Mouse (Mus musculus) spleen, postnatal 36 days (tissue): ENCODE measurements around the gene Uchl3.

Experiments used
- DNase-seq, 2 experiments: peaks; one replicate each; pipeline ENCODE4 v3.0.0; 2022; ENCODE audit warnings: low spot score in 2 of 2, mixed read lengths in 1 of 2

Uchl3 gene

DNA sequence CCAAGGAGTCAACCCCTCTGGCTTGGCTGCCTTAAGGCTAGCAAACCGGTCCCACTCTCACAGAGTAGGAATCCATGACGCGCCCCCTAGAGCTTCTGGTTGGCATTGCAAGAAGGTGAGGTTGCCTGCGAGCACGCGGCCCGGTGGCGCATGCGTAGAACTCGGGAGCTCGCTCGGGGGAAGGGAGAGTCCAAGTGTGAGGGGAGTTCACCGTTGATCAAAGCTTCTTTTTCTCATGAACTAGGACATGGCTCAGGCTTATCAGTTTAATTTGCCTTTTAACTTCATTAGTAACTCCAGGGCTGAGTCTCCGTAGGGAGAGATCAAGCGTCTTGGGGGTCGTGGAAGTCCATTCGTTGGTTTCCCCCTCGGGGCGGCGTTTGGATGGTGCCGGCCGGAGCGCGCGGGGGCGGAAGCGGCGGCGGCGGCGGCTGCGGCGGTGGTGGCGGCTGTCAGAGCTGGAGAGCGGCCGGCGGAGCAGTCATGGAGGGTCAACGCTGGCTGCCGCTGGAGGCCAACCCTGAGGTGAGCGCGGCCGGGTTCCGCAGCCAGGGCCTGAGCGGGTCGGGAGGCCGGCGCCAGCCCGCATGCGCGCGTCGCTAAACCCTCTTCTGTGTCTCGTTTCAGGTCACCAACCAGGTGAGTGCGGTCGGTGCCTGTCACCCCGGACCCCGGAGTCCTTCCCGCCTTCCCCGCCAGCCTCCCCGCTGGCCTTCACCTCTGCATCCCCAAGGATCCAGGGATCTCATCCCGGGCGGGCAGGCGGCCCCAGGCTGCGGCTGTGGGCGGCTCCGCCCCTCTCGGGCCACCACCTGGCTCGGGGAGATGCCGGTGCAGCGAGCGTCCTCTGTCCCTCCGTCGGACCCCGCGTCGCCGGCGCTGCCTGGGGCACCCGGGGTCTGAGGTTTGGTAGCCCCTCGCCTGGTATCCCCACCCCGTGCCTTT lies at the start of gene Uchl3:
Gene Uchl3 (plus strand): TSS at position 387 of the 945 bp plus-strand sequence.
- DNase-seq = peak; percentile 90 to 94

DNA sequence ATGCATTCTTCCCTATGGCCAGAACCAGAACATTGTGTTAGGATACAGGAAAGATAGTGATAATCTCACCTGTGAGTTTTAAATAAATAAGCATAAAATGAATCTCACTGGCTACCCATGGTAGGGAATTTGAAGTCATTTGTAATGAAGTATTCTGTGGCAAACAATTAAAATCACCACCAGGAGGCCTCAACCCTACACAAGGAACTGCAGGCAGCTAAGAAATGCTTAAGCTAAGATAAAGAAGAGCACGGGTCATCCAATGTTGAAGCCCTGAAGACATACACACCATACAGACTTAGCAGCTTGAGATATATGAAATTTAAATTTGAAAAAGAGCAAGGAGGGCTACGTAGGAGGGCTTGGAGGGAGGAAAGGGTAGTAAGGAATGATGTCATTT lies 47.9 kb upstream of the Uchl3 start:
- no peak for DNase-seq

DNA sequence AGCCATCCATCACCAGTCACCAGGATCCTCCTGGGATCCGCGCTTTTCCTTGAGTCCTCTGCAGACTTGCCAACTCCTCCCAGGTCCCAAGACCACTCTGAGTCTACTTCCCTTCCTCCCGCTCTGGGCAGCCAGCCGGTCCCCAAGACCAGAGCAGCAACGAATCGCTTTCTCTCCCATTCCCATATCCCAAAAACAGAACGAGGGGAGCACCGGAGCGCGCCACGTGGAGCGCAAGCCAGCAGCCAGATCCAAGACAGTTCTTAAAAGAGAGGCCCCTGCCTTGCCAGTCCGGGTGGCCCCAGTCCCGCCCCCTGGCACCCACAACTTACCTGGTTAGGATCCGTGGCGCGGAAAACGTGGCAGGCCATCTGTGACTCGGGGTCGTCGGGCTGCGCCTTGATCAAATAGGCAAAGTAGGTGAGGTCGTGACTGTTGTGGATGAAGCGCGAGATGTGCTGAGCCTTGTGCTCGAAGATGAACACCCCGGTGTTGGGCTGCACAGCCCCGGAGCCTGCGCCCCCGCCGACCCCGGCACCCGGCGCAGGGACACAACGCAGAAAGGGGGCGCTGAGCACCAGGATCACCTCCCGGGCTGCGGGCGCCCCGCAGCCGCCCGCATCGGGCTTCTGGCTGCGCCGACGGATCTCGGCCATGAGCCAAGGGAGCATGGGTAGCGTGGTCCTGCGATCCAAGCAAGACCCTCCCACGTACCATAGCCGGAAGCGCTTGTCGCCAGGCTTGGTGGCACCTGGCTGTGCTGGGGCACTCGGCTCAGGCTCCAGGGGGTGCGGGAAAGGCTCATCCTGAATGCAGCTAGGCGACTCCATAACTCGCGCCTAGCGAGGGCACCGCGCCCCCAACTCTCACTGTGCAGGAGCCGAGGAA lies 45.9 kb upstream of the Uchl3 start:
- no peak for DNase-seq

DNA sequence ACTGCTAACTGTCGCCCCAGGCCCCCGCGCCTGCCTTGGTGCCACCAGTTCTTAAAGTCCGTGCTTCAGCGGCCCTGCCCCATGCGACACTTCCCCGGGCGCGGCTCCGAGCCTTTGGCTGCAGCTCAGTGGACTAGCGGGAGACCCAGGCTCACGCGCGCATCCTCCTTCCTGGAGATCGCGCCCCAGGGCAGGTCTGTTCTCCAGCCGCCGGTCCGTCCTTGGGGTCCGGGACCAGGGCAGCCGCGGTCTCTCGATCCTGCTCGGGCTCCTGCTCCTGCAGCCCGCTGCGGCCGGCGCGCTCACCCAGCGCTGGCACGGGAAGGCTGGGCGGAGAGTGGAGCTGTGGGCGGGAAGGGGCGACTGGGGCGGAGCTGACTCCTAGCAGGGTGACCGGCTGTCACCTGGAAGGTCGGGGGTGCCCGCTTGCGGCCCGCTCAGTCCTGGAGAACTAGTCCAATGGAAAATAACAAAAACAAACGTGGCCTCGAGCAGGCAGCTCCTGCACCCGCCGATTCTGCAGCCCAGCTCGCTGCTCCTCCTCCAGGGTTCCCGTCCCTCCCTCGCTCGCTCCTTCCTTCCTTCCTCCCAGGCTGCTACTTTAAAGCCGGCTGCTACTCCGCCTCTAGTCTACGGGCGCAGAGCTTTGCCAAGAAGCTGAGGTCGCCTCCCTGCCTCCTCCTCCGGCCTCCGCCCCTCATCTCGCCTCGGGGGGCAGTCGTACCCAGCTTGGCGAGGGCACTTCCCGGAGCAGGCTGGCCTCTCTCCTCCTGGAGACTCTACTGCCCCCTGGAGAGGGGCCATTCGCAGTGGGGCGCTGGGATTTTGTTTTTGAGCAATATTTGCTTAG lies 45.0 kb upstream of the Uchl3 start, which contains the start of gene Tbc1d4:
Gene Tbc1d4 (minus strand): TSS at position 673 of the 850 bp plus-strand sequence.
- DNase-seq = peak; percentile 40 to 50

DNA sequence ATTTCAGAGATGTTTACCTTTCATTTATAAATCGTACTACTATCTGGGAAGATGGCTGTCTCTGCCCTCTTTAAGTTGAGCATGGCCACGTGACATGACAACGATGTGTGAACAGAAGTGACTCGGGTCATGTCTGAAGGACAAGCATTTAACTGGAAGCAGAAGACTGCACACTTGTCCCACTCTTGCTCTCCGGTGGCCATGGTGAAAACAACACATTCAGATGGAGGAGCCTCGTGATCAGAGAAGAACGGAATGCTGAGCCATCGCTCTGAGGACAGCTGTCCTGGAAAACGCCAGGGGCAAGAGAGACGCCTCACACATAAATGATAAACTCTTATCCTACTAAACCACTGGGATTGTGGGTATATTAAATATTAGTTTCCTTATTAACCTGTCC lies 43.1 kb upstream of the Uchl3 start:
- DNase-seq = no peak

DNA sequence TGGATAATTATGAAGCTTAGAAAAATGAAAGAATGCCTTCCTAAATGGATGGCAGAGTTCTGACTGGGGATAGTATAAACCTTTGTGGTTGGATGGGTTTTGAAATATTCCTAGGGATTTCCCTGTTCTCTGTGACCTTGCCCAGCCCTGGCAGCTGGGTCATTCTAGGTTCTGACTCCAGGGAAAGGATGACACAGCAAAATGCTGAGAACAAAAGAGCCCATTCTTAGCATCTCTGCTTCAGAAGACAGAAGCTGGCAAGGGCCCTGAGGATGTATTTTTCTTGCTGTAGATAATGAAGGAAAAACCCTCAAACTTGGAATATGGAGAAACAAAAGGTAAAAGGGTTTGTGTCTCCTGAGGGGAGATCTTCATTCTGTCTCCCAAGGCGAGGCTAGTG lies 40.6 kb upstream of the Uchl3 start:
- DNase-seq = no peak

DNA sequence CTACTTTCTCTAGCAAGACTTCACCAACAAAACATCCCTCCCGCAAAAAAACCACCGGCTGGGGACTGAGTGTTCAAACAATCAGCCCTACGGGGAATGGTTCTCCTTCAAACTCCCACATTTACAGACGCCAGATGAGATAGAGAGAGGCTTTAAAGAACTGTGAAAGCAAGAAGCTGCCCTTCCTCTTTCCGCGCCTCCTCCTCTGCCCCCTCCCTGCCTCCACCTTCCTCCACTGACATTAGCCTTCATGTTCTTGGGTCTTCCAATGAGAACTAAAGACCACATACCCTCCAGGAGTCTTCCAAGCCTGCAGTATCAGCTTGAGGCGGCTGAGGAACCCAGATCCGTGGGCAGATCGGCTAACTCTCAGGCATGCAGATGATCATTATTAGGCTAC lies 37.6 kb upstream of the Uchl3 start:
- no peak for DNase-seq

DNA sequence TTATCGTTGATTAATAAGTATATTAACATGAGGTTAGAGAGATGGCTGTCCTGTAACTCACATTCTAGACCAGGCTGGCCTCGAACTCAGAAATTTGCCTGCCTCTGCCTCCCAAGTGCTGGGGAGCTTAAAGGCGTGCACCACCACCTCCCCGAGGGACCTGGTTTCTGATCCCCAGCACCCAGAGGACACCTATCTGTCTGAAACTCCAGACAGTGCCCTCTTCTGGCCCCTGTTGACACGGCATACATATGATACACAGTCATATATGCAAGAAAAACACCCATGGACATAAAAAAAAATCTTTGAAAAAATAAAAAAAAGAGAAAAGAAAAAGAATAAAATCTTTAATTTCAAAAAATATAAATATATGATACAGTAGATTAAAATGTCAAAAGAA lies 36.1 kb upstream of the Uchl3 start:
- no peak for DNase-seq

DNA sequence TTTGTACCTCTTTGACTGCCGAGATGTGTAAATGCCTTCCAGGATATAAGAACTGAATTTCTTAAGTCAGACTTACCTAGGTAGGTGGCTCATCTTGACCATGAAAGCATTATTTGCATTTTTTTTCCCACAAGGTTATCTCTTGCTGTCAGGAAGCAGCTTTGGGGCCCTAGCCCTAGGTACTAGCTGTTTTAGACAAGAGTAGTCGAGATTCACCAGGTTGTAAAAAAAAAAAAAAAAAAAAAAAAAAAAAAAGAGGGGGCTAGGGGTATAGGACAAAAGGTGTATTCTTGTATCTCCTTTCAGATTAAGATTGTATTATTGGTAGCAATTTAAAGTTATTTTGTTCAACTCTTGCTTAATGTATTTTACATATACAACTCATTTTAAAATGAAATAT lies 23.2 kb upstream of the Uchl3 start:
- no peak for DNase-seq

DNA sequence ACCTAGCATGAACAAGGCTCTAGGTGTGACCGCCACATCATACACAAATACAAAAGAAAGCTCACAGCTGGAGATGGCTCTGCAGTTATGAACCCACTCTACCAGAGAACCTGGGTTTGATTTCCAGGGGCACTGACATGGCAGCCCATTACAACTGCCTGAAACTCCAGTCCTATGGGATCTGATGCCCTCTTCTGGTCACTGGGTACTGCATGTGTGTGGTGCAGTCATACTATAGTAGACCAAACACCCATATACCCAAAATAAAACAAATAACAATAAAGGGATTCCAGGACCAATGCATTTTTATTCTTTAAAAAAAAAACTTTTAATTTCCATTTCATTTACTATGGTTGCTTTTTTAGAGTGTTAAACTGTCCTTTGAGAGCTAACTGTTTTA lies 18.0 kb upstream of the Uchl3 start:
- no peak for DNase-seq

DNA sequence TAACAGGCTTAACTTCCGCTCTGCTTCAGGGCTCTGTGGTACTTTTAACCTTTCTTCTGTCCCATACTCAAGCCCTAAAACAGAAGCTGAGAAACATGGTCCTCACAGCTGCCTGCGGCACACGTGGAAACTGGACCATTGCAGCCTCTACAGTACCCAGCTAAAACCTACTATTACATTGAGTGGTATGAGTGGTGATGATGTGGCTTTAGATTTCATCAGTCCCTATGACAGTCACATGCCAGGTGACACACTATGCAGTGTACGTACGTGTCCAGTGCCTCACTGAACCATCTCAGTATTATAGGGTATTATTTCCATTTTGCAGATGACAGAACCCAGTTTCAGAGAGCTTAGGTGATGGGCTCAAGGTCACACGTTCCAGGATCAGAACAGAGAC lies 16.4 kb upstream of the Uchl3 start:
- no peak for DNase-seq

DNA sequence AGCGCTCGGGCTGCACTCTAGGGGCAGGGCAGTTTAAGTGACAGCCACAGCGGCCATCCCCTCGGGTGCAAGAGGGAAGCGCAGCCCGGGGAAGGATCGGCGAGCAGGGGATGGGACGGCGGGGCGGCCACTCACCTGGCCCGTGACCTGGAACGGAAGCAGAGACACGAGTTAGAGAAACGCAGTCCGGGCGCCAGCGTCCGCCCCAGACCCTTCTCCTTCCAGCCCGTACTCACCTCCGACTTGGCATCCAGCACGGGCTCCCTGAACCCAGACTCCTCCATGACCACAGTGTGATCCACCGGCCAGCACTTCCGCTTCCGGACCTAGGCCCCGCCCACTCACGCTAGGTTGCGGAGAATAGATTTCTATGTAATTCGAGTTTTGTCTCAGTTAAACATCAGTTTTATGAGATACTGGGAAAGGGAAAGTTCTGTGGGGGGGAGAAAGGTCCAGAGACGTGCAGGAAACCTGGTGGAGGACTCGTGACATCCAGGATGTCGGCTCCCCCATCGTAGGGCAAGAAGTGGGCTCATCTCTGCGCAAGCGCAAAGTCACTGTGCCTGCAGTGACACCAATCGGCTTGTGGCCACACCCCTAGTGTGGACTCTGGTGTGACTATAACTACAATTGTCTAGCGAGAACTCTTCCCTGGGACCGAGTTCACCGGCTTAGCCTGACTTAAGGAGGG lies 13.5 kb upstream of the Uchl3 start, which contains the start of gene Commd6:
Gene Commd6 (minus strand): TSS at position 534 of the 691 bp plus-strand sequence.
- DNase-seq = peak; percentile 92 to 94

DNA sequence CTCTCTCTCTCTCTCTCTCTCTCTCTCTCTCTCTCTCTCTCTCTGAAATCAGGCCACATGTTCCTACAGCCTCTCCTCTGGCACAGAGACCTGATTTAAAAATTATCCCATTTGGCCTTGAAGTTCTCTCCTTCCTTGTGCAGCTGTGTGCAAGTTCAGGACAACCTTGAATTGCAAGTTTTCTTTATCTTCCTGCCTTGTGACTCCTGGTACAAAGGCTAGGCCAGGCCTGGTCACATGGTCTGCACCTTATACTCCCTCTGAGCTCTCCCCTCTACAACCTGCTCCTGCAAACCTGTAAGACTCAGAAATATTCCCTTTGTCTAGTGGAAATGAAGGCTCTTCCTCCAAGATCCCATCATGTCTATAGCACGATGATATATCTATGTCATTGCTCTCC lies 8.8 kb upstream of the Uchl3 start:
- DNase-seq = no peak

DNA sequence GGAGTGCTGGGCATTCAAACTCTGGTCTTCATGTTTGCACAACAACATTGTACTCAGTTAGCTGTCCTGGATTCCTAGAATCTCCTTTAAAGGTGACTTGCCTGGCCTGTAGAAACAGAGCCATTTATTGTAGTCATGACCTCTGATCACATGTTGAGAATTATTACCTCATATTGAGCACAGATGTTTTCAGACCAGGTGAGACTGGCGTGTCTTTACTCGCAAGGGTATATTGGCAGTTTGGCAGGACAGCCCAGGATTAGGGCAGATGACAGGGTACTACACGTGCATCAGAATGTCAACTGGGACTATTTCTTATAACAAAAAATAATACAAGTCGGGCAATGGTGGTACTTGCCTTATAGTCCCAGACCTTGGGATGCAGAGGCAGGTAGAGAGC lies 3.2 kb upstream of the Uchl3 start:
- DNase-seq = no peak

DNA sequence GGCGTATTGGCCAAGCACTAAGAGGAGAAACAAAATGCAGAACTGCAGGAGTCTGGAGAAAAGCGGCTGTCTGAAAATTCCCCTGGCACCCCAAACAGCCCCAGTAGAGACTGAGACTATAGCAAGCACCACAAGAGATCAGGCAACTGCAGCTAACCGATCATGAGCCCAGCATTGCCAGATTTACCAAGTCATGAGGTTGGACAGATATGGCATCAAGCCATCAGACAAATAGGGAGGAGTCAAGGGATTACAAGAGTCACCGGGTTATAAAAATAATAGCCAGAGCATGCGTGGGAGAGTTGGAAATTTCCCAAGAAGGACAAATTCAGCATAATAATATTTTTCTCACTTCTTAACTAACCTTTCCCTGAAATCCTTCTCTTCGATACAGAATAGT lies 1.2 kb upstream of the Uchl3 start:
- DNase-seq = no peak

DNA sequence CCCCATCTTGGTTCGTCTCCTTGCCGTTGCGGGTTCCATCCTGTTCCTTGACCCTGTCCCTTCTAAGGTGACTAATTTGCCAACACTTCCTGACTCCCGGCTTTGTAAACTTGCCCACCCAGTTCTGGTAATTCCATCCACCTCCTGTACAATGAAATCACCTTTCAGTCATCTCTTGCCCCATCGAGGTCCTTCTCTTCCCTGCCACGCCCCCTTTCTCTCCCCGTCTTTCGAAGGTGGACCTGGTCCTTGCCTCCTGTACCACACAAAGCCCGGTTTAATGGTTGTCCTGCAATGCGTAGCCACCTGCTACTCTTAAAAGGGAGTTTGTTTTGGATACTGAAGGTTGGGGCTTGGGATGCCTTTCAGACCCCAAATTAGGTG lies 751 bp downstream of the Uchl3 start:
- DNase-seq = no peak

DNA sequence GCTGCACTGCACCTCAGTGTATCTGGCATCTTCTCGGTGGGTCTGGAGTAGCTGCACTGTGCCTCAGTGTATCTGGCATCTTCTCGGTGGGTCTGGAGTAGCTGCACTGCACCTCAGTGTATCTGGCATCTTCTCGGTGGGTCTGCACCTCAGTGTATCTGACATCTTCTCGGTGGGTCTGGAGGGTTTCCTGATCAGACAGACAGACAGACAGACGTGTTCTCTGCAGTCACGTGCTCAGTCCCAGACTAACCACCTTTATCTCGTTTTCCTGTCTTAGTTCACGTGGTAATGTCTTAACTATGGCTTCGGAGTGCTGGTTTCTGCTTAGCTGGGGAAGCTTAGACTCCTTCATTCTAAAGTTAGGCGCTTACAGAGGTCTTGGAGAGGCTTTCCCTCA lies 2.5 kb downstream of the Uchl3 start:
- no peak for DNase-seq

DNA sequence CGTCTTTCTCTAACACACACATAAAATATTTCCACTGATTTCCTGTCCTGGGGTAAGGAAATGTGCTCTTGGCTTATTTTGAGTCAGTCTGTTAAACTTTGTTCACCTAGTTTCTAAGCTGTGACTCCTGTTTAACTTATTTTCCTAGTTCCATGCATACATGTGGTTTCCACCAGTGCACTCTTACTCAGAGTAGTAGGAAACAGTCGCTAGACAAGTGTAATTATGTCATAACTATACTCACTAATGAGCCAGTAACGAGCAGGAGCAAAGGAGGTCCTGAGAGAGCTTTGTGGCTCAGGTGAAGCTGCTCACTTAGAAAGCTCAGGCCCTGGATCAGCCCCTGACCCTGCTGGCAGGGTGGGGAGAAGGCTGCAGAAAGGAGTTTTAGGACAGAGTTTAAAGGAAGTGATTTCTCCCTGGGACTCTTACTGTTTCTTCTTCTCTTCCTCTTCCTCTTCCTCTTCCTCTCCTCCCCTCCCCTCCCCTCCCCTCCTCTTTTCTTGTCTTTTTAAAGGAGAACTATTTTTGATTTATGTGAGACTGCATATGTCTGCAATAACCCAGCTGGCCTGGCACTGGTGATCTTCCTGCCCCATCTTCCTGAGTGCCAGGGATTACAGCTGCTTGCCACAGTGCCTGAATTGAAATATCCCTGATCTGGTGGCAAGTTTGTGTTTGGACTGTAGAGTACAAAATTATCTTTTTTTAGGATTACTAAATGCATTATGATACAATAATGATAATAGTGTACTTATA lies 8.1 kb downstream of the Uchl3 start:
- no peak for DNase-seq

DNA sequence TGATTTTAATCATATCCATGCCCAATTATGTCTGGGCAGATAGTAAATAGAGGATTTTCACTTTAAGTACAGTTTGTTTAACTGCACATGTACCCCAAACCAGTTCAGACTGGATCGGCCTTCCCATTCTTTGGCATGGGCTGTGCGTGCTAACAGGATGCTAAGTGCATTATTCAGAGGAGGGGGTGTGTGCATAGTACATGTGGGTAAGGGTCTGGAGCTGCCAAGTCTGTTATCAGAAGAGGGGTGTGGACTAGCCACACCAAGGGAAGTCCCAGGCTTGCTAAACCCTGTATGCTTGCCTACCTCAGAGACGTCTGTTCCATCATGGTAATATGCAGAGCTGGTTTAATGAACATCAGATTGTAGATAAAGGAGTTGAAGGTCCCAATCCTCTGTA lies 10.5 kb downstream of the Uchl3 start:
- DNase-seq = no peak

DNA sequence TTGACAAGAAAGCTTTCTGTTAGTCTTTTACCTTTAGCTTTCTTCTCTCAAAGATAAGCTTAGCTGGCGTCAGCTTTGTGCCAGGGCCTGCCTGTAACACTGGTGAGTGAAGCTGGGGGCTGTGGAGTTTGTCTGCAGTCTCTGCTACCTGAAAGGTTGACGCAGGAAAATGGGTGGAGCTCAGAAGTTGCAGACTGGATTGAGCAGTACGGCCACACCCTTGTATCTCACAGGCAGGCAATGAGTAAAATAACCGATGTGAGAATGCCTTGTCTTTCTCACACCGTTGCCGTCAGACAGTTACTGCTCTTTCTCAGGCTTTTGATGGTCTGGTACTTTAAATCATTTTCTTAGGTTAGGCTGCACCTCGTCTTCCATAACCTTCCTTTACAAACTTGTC lies 12.3 kb downstream of the Uchl3 start:
- no peak for DNase-seq
